Mouse (Mus musculus) mouse embryonic stem cell (cell line): ENCODE measurements around the gene Ptpn7.

ENCODE experiments used
- in situ Hi-C, 2 experiments: fragments of 300-500 bp; cut with MboI; formaldehyde crosslinking; loops; 1 replicate in 1 of 2; 3 replicates in 1 of 2; pipeline ENCODE4 v1.14.3; 2019 to 2020; ENCODE audit warnings: low sequenced_read_pairs in 2 of 2, low pct_unique_long_range_greater_than_20kb in 1 of 2, mixed read lengths in 1 of 2; ENCODE audit not compliant: unreplicated experiment in 1 of 2

Ptpn7 gene

GRCm38 (mm10) chr1:135147702-135148058 lies 15.2 kb downstream of the Ptpn7 start:
- in situ Hi-C loops = no loop called here

GRCm38 (mm10) chr1:135148476-135148875 lies 16.0 kb downstream of the Ptpn7 start:
- in situ Hi-C loops = no loop called here

GRCm38 (mm10) chr1:135148996-135149395 lies 16.5 kb downstream of the Ptpn7 start:
- in situ Hi-C loops = no loop called here

- in situ Hi-C loops = loop anchor here in 1 of 2 experiments (10.0 kb wide), 1 partner anchor 211 kb away; no protein-coding TSS in a partner anchor
These were observed 21.5 kb downstream of the Ptpn7 start for GRCm38 (mm10) chr1:135154011-135154410.

- in situ Hi-C loops = loop anchor here in 1 of 2 experiments (10.0 kb wide), 1 partner anchor 210 kb away; no protein-coding TSS in a partner anchor
These were observed 22.0 kb downstream of the Ptpn7 start for GRCm38 (mm10) chr1:135154411-135154959.

- in situ Hi-C loops = loop anchor here in 1 of 2 experiments (10.0 kb wide), 1 partner anchor 209 kb away; no protein-coding TSS in a partner anchor
These were observed 23.8 kb downstream of the Ptpn7 start for GRCm38 (mm10) chr1:135156300-135156699.

GRCm38 (mm10) chr1:135158633-135159032 lies 26.1 kb downstream of the Ptpn7 start:
- in situ Hi-C loops = loop anchor here in 1 of 2 experiments (10.0 kb wide), 1 partner anchor 206 kb away; no protein-coding TSS in a partner anchor

GRCm38 (mm10) chr1:135159074-135159473 lies 26.6 kb downstream of the Ptpn7 start:
- in situ Hi-C loops = loop anchor here in 1 of 2 experiments (10.0 kb wide), 1 partner anchor 206 kb away; no protein-coding TSS in a partner anchor

GRCm38 (mm10) chr1:135159556-135160123 lies 27.1 kb downstream of the Ptpn7 start:
- in situ Hi-C loops = loop anchor here in 1 of 2 experiments (10.0 kb wide), 1 partner anchor 205 kb away; no protein-coding TSS in a partner anchor

GRCm38 (mm10) chr1:135160411-135161050 lies 28.0 kb downstream of the Ptpn7 start:
- in situ Hi-C loops = no loop called here

GRCm38 (mm10) chr1:135162720-135163119 lies 30.2 kb downstream of the Ptpn7 start:
- in situ Hi-C loops = no loop called here

GRCm38 (mm10) chr1:135167435-135167834 lies 34.9 kb downstream of the Ptpn7 start, which contains the start of gene Gpr37l1:
Gpr37l1 (minus strand) TSS chr1:135167681.
- in situ Hi-C loops = no loop called here

GRCm38 (mm10) chr1:135168453-135169200 lies 36.1 kb downstream of the Ptpn7 start:
- in situ Hi-C loops = no loop called here

- in situ Hi-C loops = loop anchor here in 1 of 2 experiments (10.0 kb wide), 1 partner anchor 195 kb away; no protein-coding TSS in a partner anchor
These were observed 37.2 kb downstream of the Ptpn7 start for GRCm38 (mm10) chr1:135169556-135170224.

- in situ Hi-C loops = loop anchor here in 1 of 2 experiments (10.0 kb wide), 1 partner anchor 195 kb away; no protein-coding TSS in a partner anchor
These were observed 37.8 kb downstream of the Ptpn7 start for GRCm38 (mm10) chr1:135170299-135170698.

GRCm38 (mm10) chr1:135171202-135171601 lies 38.7 kb downstream of the Ptpn7 start:
- in situ Hi-C loops = loop anchor here in 1 of 2 experiments (10.0 kb wide), 1 partner anchor 194 kb away; no protein-coding TSS in a partner anchor

- in situ Hi-C loops = loop anchor here in 1 of 2 experiments (10.0 kb wide), 1 partner anchor 193 kb away; no protein-coding TSS in a partner anchor
These were observed 39.5 kb downstream of the Ptpn7 start for GRCm38 (mm10) chr1:135171984-135172383.

GRCm38 (mm10) chr1:135173311-135173710 lies 40.8 kb downstream of the Ptpn7 start:
- in situ Hi-C loops = loop anchor here in 1 of 2 experiments (10.0 kb wide), 1 partner anchor 191 kb away; no protein-coding TSS in a partner anchor
